Mouse (Mus musculus) heart, adult 2 months (tissue): ENCODE measurements around the gene Lcp2.

ENCODE experiments used
- CTCF ChIP-seq: fragments of 200-600 bp; IDR thresholded peaks from 2 replicates; pipeline ENCODE4 v1.8.1; 2022; ENCODE audit warnings: antibody characterized with exemption, mild to moderate bottlenecking, moderate library complexity
- EP300 ChIP-seq: fragments of 200-500 bp; IDR thresholded peaks from 2 replicates; pipeline ENCODE4 v1.6.1; 2011; ENCODE audit warnings: low read depth, low read length, control low read depth; ENCODE audit not compliant: insufficient read depth
- POLR2A ChIP-seq: fragments of 200-500 bp; IDR thresholded peaks from 2 replicates; pipeline ENCODE4 v1.6.1; 2011; ENCODE audit warnings: mild to moderate bottlenecking, low read depth, low read length, control low read depth; ENCODE audit not compliant: insufficient read depth

GRCm38 (mm10) chr11:34056715-34057114 is 10.0 kb downstream of the Lcp2 start:
- TF ChIP-seq CTCF = no peak
- TF ChIP-seq POLR2A = no peak
- TF ChIP-seq EP300 = no peak
